Mouse (Mus musculus): ENCODE data around the gene Wap.
"Not testable (repeated sequence)": the region's sequence is repeated elsewhere in the genome, so short reads cannot be mapped to it uniquely, and the experiment has no call there.

Gene Wap

DNA sequence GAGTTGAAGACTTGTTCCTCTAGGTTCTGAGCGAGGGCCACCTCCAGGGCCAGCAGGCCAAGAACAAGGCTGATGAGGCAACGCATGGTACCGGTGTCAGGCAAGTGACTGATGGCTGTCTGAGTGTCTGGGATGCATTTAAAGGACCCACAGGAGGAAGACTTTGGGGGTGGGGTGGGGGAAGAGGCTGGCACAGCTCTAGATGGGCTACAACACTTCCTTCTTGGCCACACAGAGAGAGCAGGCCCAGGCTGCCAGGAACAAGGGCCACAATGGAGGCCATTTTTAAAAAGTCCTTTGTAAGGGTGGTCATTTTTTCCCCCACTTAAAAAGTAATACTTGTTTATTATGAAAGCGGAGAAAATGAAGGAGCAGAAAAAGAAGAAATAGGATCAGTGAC lies at the start of gene Wap:
Gene Wap, minus strand, starts transcription at position 101 of the 400 bp plus-strand sequence.
- no peak for DNase-seq

DNA sequence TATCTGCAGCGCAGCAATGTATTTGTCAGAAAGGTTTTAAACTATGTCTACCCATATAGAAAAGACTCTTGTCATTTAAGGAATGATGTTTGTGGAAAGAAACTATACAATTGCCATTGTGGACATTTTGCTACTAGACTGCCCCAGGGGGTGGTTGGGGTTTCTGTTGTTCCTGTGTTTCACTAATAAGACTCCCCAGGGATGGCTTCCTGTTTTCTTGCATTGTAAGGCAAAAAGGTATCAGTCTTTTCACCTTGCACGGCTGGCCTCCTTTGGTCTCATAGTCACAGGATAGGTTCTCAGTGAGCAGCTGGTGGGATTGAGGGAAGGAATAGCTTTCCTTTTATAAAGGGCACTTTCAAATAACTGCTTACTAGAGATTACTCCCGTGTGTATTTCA lies 46.3 kb upstream of the Wap start:
- DNase-seq = no peak

DNA sequence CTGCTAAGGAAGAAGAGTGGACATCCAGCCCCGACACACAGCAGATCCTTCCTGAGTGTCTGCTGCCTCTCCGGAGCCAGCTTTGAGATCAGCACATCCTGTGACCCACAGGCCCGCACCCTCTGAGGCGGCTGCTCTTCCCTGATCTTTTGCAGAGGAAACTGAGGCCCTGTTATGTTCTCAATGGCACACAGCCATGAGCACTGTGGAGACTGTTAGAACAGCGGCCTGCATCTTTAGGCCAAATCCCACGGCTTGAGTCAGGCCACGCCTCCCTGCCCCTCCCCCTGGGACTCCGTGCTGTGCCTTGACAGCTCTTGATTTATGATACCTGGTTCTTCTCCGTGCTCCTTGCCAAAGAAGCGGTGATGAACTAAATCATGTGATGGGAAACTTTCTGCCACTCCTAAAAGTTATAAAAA lies 42.0 kb upstream of the Wap start:
- peak; percentile 64 for DNase-seq

DNA sequence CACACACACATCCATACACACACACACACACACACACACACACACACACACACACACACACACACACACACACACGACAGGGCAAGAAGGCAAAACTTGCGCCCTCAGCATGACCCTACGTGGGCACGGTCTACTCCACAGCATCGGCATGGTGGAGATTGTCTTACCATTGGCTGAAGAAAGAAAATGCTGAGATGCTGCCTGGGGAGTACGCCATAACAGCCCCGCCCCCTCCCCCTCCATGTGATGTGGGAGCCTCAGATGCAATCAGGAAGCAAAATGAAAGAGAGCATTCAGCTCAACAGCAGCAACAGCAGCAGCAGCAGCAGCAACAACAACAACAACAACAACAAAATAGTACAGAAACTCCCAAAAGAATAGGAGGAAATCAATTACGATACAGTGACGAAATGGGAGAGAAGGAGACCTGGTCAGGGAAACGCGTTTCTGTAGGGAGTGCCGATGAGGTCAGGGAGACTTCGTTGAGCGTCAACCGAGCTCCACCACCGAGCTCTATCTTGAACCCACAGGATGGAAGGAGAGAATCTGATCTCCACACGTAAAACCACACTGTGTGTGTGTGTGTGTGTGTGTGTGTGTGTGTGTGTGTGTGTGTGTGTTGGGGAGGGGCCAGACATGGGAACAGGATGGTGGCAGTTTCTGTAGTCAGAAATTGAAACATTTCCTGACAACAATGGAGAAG lies 41.4 kb upstream of the Wap start:
- DNase-seq = peak; percentile 14

DNA sequence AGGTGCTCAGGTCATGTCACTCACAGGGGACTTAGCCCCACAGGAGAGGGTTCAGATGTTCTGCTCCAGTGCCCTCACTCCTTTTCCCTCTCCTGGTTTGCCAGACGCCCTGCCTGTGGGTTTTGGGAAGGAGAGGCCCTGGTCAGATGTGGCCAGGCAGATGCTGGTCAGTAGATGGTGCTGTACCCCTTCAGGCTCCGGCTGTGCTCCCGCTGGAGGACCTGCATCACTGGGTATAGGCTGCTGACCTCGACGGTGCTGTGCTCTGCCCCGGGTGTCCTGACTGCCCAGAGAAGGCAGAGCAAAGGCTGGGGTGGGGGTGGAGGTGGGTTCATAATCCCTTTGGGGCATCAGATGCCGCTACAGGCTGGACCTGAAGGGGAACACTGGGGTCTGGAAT lies 39.1 kb upstream of the Wap start:
- peak; percentile 10 for DNase-seq

DNA sequence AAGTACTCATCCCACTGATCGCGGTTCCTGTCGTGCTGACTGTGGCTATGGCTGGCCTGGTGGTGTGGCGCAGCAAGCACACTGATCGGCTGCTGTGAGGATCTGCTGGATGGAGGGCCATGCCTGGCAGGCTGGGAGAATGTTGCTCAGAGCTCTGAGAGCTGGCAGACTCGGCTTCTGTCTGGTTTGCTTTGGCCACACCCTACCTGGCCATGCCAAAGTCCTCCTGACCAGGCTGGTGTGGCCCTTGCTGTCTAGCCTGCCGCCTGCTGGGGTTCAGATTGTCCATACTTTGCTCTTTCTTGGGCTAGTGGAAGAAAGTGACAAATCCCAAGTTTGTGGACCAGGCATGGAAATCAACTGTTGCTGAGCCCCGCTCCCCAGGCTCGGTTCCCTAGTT lies 38.2 kb upstream of the Wap start:
- DNase-seq = no peak

DNA sequence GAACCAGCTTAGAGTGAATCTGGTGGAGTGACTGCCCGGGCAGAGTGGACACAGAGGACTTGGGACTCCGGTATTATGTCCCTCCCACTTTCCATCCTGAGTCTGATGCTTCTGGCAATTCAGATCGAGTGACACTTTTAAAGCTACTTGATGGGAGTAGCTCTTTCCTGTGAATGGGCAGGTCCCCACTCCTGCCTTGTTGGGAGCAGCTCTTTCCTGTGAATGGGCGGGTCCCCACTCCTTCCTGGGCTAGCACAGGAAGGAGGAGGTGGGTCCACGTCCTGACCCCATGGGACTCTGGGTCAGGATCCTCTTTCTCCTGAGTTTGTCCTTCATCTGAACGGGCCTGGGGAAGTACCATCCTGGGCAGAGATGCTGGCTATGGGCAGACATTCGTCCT lies 37.0 kb upstream of the Wap start:
- DNase-seq = no peak

DNA sequence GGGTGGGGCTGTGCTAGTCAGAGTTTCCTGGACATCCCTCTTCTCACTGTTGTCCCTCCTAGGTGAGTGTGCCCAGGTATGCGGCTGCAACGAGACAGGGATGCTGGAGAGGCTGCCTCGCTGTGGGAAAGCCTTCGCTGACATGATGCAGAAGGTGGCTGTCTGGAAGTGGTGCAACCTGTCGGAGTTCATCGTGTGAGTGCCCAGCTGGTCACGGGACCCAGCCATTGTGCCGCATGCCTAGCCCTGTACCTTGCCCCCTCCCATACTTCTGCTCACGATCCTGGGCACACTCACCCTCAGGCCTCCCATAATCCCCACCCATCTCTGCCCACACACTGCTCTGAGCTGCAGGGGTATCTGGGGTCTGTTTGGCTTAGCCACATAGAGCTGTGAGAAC lies 36.3 kb upstream of the Wap start:
- DNase-seq = no peak

DNA sequence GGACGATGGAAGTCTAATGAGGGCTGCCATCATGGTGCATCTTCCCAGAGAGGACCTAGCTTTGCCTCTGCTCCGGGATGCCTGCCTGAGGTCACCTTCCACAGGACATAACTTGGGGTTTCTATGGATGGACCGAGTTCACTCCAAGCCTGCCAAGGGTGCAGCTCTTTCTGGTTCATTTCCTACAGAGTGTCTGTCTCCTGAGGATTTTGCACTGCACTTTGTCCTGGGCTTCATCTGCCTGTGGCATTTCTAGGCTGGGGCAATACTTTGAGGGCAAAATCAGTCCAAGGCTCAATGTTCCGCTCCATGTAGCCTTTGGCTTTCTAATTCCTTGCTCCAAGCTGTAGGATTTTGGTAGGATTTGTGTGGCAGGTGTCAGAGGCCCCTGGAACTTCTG lies 32.4 kb upstream of the Wap start:
- DNase-seq = no peak

DNA sequence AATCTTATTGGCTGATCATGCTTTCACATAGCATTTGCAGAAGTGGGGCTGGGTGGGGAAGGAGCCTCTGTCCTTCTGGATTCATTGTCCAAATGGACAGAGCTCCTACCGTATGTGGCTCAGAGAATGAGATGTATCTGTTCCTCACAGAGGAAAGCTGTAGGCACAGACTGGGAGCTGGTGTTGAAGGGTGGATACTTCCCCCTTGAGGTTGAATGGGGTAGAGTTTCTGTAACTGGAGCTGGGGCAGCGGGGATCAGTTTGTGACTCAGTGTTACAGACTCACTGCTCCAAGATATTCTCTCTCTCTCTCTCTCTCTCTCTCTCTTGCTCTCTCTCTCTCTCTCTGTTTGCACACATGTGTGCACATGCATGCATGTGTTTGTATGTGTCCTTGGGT lies 31.6 kb upstream of the Wap start:
- no peak for DNase-seq

DNA sequence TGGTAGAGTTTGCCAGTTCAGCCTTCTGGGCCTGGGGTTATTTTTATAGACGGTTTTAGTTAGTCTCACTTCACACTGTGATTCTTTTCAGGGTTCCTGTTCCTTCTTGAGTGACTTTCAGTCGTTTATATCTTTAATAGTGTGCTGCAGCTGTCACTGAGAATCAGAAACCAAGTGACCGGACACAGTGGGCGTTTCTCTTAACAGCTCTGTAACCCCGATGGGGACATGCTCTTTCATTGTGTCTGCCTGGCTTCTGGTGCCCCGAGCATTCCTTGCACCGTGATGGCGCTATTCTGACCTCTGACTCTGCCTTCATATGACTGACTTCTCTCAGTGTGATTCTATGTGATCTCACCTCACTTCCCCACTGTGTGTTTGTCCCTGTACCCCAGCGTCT lies 30.6 kb upstream of the Wap start:
- no peak for DNase-seq

DNA sequence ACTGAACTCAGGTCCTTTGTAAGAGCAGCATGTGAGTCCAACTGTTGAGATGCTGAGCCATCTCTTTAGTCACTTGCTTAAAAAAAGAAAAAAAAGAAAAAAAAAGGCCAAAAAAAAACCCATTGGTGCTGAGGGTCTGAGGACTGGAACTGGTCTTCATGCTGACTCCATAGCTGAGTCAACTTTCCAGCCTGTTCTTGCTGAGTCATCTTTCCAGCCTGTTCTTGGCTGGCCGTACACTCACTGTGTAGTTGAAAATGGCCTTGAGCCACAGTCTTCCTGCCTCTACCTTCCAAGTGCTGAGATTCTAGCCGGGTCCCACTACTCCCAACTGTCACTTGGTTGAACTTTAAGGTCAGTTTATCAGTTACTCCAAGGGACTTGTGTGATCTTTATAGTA lies 28.2 kb upstream of the Wap start:
- no peak for DNase-seq

DNA sequence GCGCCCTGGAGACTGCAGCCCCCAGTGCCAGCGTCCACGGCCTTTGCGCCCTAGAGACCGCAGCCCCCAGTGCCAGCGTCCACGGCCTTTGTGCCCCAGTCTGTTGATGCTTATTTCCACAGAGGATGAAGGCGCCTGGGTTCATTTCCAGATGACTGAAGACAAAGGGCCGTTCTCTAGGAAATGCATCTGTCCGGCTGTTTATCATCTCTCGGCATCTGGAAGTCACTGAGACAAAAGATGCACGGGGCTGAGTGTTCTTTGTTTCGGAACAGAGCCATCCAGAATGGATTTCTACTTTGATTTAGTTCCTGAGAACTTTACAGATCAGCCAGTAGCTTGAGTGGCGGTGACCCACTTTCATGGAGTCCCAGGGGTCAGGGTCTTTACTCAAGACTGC lies 22.8 kb upstream of the Wap start:
- no peak for DNase-seq

DNA sequence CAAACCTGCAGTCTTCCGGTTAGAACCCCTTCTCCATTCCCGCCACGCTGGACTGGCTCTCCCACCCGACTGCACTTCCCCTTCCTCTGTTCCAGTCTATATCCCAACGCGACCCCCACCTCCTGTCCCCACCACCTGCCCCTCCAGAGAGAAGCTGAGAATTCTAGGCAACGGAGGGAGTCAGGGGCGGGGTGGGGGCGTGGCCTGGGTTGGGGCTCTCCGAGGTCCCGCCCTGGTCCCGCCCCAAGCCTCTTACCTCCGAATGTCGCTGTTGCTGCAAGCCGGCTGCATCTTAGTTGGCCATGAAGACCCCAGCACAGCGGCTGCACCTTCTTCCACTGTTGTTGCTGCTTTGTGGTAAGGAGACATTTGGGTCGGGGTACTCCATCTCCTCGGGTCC lies 19.8 kb upstream of the Wap start, which contains the start of gene Ramp3:
Gene Ramp3, plus strand, starts transcription at position 251 of the 400 bp plus-strand sequence.
- DNase-seq = peak; percentile 69

DNA sequence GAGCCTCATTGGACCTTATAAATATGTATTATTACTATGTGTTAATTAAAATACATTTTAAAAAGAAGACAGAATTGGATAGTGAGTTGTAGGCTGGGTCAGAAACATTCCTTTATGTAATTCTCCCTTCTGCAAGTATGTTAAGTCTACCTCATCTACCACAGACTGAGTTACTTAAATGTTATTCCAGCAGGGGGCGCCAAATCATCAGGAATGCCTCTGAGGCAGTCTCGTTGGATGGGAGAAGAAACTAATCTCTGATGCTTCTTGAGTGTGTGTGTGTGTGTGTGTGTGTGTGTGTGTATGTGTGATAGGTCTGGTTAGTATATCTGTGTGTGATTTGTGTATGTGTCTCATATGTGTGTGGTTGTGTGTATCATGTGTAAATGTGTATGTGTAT lies 16.5 kb upstream of the Wap start:
- DNase-seq = peak; percentile 76

DNA sequence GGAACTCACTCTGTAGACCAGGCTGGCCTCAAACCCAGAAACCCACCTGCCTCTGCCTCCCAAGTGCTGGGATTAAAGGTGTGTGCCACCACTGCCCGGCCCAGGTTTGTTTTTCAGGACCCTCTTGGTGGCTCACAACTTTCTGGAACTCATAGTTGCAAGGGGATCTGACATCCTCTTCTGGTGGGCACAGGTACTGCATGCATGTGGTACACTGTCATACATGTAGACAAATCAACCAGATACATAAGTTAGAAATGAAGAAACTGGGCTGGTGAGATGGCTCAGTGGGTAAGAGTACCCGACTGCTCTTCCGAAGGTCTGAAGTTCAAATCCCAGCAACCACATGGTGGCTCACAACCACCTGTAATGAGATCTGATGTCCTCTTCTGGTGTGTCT lies 14.5 kb upstream of the Wap start:
- DNase-seq = not testable (repeated sequence)

DNA sequence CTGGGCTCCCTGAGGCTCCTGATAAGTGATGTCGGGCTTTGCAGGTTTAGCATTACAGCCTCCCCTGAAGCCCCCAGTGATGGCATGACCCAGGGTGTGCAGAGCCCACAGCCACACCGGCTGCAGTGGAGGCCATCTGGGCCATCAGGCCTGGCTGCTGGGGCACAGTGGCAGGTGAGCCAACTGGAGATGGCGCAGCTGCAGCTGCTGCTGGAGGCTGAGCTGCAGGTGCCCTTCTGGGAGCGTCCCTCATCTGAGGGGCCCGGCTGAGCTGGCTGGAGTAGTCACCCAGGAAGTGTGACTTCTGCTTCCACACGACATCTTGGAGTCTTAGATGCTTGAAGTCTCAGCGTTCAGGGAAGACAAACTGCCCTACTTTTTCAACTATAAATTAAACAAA lies 12.1 kb upstream of the Wap start:
- no peak for DNase-seq

DNA sequence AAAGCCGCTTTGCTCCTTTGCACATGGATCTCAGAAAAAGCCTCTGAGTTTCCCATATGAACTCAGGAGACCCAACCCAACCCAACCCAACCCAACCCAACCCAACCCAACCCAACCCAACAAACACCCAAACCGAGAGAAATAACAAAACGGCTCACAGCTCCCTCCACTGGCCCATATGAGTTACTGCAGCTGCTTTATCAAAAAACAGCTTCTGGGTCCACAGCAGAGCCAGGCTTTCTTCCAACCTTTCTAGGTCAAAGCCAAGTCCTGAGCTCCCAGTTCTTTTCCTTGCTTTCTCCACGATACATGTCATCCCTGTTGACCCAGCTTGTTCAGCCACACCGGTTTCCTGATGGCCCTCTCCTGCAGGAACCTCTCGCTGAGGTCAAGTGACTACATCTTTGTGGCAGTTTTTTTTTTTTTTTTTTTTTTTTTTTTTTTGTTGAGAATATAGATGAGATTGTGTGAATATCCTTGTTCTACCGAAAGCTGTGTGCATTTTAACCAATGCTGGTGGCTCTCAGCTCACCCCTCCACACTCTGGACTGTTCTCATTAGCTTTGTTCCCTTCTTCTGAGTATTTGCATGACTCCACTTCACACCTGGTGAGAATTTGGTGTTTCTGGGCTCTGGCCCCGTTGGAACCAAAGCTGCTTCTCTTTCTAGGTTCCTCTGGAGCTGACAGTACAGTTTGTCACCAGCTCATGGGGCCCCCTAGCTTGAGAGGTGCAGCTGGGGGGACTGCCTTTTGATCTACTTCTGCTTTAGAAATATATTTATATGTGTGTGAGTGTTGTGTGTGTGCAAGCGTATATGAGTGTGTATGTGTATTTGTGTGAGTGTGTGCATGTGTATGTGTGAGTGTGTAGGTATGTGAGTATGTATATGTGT lies 9.6 kb upstream of the Wap start:
- DNase-seq = no peak

DNA sequence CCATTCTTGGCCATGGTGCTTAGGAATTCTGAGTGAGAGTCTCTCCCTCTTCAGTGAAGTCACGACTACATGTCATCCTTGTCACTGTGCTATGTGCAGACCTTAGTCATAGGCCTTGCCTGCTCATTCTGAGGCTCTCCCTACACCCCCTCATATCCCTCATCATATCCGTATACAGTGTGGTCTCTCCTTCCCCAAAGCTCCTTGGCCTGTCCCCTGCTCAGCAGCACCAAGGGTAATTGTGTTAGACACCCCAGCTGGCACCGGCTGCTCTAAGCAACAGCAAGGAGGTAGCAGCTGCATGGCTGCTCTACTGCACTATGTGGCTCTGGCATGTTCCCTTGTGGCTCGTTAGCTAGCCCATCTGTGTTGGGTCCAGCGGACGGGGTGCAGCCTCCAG lies 6.1 kb upstream of the Wap start:
- DNase-seq = no peak

DNA sequence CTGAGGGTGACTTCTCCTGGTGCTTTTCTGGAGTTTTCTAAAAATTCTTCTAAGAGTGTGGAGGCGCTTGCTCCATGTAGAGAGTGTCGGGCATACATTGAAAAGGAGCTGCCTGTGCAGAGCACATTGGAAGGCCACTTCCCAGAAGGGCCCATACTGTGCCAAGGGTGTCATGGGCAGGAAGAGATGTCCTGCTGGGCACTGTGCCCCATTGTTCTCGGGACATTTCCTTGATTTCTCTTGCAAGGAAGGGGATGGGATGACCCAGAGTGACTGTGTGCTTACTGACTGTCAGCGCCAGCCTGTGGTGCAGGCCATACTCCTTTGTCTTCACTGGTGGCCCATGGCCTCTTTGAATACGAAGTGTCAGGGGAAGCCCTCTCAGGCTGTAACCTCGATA lies 635 bp upstream of the Wap start:
- DNase-seq = no peak

DNA sequence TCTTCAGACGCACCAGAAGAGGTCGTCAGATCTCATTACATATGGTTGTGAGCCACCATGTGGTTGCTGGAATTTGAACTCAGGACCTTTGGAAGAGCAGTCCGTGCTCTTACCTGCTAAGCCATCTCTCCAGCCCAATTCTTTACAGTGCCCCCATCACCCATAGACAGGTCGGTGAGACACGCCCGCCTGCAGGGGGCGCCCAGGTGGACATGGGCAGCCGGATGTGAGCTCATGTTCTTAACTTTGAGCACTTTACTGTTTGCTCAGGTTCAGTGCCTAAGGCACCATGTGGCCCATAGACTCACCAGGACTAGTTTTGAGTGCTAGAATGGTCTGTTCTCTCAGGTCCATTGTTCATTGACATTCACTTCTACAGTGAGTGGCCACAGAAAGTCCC lies 2.3 kb downstream of the Wap start:
- peak; percentile 32 for DNase-seq

DNA sequence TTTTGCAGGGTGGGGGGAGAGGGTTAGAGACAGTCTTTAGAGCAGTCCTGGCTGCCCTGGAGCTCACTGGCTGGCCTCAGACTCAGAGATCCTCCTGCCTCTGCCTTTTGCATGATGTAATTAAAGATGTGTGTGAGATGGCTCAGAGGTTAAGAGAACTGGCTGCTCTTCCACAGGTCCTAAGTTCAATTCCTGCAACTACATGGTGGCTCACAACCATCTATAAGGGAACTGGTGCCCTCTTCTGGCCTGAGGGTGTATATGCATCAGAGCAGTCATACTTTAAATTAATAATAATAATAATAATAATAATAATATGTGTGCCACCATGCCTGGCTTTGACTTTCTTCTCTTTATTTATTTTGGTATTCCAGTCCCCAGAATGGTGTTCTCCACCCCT lies 8.8 kb downstream of the Wap start:
- peak; percentile 58 for DNase-seq

DNA sequence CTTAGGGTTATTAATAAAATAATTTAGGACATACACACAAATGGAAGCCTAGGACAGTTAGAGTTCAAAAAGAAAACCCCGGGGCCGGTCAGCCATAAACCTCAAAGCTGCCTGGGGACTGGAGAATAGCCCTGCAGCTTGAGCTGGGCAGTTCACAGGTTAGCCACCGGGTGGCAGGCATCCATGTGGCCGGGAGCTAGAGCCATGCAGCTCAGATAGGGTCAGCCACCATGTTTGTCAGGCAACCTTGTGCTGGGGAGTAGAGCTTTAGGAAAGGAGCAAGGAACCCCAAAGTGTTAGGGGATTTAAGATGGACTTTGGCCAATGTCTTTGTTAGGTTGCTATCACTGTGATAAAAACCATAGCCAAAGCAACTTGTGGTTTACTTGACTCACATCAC lies 9.9 kb downstream of the Wap start:
- peak; percentile 74 for DNase-seq

DNA sequence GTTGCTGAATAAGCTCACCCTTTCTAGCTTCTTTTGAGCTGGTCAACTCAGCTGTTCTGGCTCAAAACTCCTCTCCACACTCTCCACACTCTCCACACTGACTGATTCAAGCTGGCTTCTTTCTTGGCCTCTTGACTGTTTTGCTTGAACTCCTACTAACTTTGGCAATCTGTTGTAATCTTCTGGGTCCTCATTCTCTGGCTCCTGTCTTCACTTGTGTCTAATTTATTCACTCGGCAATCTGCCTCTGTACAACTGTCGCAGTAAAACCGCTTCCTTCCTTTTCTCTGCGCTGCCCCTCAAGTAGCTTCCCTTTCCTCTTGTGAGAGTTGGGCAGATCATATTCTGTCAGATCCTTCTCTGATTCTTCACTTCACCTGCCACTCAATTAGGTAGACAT lies 10.7 kb downstream of the Wap start:
- no peak for DNase-seq

Data from liver (tissue).